ENCODE assay signal across 8 mouse cellular contexts in genomic region chr1:182520091-182520937, GRCm38 (mm10). TPM values are rescaled to one million over a fixed set of nuclear protein-coding genes. Genes with fewer than 3 reads are reported as not detected.
DNase-seq lines count a peak whose midpoint lies in the region; ATAC-seq and TF ChIP-seq lines count a peak whose summit lies in the region.

No protein-coding gene starts in this region.

- intact Hi-C loops in gastrocnemius, postnatal 14 days (cut with DNase I; ENCODE audit: low total_unique reads) = no loop called here
- intact Hi-C loops in left cerebral cortex, postnatal 36 days (cut with DNase I) = no loop called here

- TF ChIP-seq POLR2A in spleen, adult 2 months (IDR thresholded peaks at IDR 0.05; ENCODE audit: low read depth, low read length) = peak; percentile 51; the same call in 1 of the 2 replicates

- TF ChIP-seq CTCF in spleen, adult 2 months (IDR thresholded peaks at IDR 0.05; ENCODE audit: extremely low read depth, insufficient read depth, insufficient read length, insufficient replicate concordance) = no peak

- ATAC-seq in inflammation-experienced regulatory T-cells, adult 6 months = peak; percentile 70

- H3K27ac ChIP-seq in spleen, adult 2 months (ENCODE audit: insufficient read depth, low read length) = peak overlapping the region; percentile 65

- peak; percentile 67 to 70 for DNase-seq in B cell, adult 2 months
- peak; percentile 35 for DNase-seq in R1 (ENCODE audit: low read depth, low spot score)
- DNase-seq in gastrocnemius, postnatal 14 days = peak; percentile 89
- peak; percentile 90 for DNase-seq in lung, postnatal 10 days
- peak; percentile 37 to 67 for DNase-seq in spleen, adult 2 months (ENCODE audit: low read depth in 1 of 2, low spot score in 2 of 2)
- no peak for DNase-seq in frontal cortex, adult 2 months (ENCODE audit: extremely low spot score in 1 of 2, low spot score in 1 of 2)
- DNase-seq in left cerebral cortex, postnatal 36 days (ENCODE audit: low spot score in 2 of 2) = no peak

- H3K4me1 ChIP-seq in spleen, adult 2 months (ENCODE audit: control insufficient read depth, insufficient read depth, insufficient read length) = peaks cover 21% of the 10 kb centered on the region

- no peaks in the 10 kb centered on the region for H3K27me3 ChIP-seq in spleen, adult 2 months (ENCODE audit: control insufficient read depth, insufficient read depth, low read length)

- 25% methylated on average over 14 of the region's 14 CpGs for WGBS in spleen, adult 2 months

- no peak overlapping the region for H3K4me3 ChIP-seq in spleen, adult 2 months (ENCODE audit: extremely low read depth, insufficient read depth, insufficient read length)

- no peaks in the 10 kb centered on the region for H3K36me3 ChIP-seq in spleen, adult 2 months (ENCODE audit: control insufficient read depth, insufficient read depth, low read length)

RNA-seq across cellular contexts. Expression of gene Capn2, which starts 2.9 kb away (rescaled TPM):
- 10 to 100 TPM; 60.2 to 70.7 TPM for total RNA-seq in gastrocnemius, postnatal 14 days (2021)
- polyA plus RNA-seq in inflammation-experienced regulatory T-cells, adult 6 months (2017; shearing (Covaris generic)) = 10 to 100 TPM; 24.1 to 68.6 (median 38.1) TPM
- 11.7 and 14.0 TPM in 2 replicates for polyA plus RNA-seq in spleen, adult 2 months (2012; rRNA removed)
- 73.0 and 73.1 TPM in 2 replicates for polyA plus RNA-seq in frontal cortex, adult 2 months (2012; rRNA removed)
- total RNA-seq in left cerebral cortex, postnatal 36 days (2021) = 10 to 100 TPM; 59.1 to 63.6 TPM

RNA-seq across cellular contexts. Expression of gene Capn8, which starts 44.5 kb away (rescaled TPM):
- total RNA-seq in gastrocnemius, postnatal 14 days (2021) = not detected
- not detected for polyA plus RNA-seq in inflammation-experienced regulatory T-cells, adult 6 months (2017; shearing (Covaris generic))
- polyA plus RNA-seq in spleen, adult 2 months (2012; rRNA removed) = not detected in 2 replicates
- 0.06 TPM in 1 of 2 replicates, not detected in the other for polyA plus RNA-seq in frontal cortex, adult 2 months (2012; rRNA removed)
- not detected for total RNA-seq in left cerebral cortex, postnatal 36 days (2021)

Comparison
In these comparisons a context has a peak if more than half of its experiments do, and no peak if none do; other contexts are left out.
1. DNase-seq: peak in B cell, adult 2 months (2 of 2), R1 (single experiment), gastrocnemius, postnatal 14 days (single experiment), lung, postnatal 10 days (single experiment) and spleen, adult 2 months (2 of 2); none in frontal cortex, adult 2 months (0 of 2) and left cerebral cortex, postnatal 36 days (0 of 2).